Mouse (Mus musculus): ENCODE data around the gene Scamp3. TPM values are rescaled to one million over a fixed set of nuclear protein-coding genes. Genes with fewer than 3 reads are reported as not detected.

Scamp3 gene
- polyA plus RNA-seq, 1 experiment from 2014 or later = 135 TPM

DNA sequence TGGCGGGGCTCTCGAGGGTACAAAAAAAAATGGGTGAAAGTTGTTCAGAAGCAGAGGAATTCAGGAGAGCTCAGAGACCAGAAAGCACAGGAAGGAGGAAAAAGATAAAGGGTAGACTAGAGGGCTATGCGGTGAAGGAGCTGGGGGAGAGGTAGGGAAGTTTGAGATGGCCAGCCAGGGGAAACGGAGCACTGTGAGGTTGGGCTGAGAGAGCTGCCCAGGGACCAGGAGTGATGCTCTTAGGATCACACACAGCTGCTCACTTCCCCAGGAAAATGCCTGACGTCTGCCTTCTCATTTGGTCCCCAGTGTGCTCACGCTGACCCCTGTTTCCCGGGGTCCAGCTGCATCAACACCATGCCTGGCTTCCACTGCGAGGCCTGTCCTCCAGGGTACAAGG lies 42.3 kb downstream of the Scamp3 start:
- Histone ChIP-seq H3K9ac (0 out of 2 replicates have a peak overlapping the region, but pooled peaks have one; percentile 22), H3K27ac (replicated peaks) (peak overlapping the region; percentile 23; the same call in 1 of the 2 replicates), H3K4me2 (no peak overlapping the region), H3K27me3 (no peaks in the 10 kb centered on the region), H3K9me3 (no peaks in the 10 kb centered on the region), H3K4me1 (replicated peaks) (peaks cover 58% of the 10 kb centered on the region), H3K36me3 (peaks cover 24% of the 10 kb centered on the region), H3K4me3 (no peak overlapping the region)
- 43% methylated on average over 8 of the region's 8 CpGs for WGBS
- no peak for ATAC-seq (ENCODE audit: low read depth)

DNA sequence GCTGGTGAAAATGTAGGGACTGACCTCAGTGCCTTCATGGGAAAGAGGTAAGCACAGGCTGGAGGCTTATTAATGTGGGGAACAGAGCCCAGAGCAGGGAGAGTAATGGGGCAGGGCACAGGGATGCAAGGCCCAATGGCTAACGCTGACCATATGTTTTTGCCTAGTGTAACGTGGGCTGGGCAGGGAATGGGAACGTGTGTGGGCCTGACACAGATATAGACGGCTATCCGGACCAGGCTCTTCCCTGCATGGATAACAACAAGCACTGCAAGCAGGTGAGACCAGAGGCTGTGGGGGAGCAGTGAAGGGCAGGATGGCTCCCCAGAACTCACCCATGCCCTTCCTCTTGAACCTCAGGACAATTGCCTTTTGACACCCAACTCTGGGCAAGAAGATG lies 43.9 kb downstream of the Scamp3 start:
- Histone ChIP-seq H3K27ac (replicated peaks) (no peak overlapping the region), H3K4me3 (no peak overlapping the region)

DNA sequence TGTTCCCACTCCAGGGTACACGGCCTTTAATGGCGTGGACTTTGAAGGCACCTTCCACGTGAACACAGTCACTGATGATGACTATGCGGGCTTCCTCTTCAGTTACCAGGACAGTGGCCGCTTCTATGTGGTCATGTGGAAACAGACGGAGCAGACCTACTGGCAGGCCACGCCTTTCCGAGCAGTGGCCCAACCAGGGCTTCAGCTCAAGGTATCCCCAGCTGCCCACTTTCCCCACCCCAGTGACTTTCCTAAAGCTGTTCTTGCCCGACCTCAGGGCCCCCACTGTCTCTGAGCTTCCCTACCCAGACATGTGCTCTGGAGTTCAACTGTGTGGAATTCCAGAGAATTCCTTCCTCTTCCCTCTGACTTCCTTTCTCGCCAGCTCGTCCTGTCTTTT lies 47.5 kb downstream of the Scamp3 start:
- WGBS = 32% methylated on average over 11 of the region's 11 CpGs
- no peaks in the 10 kb centered on the region for H3K9me3 ChIP-seq
- H3K27ac ChIP-seq (replicated peaks) = peak overlapping the region; percentile 92
- H3K27me3 ChIP-seq = no peaks in the 10 kb centered on the region
- H3K4me3 ChIP-seq = peak overlapping the region; percentile 50
- no peak for ATAC-seq (ENCODE audit: low read depth)
- H3K9ac ChIP-seq = peak overlapping the region; percentile 79
- H3K36me3 ChIP-seq = peaks cover 17% of the 10 kb centered on the region
- H3K4me2 ChIP-seq = peak overlapping the region; percentile 79
- H3K4me1 ChIP-seq (replicated peaks) = peaks cover 74% of the 10 kb centered on the region

More for the DNA sequence above, 43.9 kb downstream of the Scamp3 start:
- Histone ChIP-seq H3K9me3 (no peaks in the 10 kb centered on the region), H3K27me3 (no peaks in the 10 kb centered on the region), H3K4me2 (no peak overlapping the region), H3K9ac (peak overlapping the region; percentile 32; the same call in 1 of the 2 replicates), H3K4me1 (replicated peaks) (peaks cover 58% of the 10 kb centered on the region), H3K36me3 (peaks cover 24% of the 10 kb centered on the region)
- 65% methylated on average over 5 of the region's 5 CpGs for WGBS
- ATAC-seq (ENCODE audit: low read depth) = no peak

DNA sequence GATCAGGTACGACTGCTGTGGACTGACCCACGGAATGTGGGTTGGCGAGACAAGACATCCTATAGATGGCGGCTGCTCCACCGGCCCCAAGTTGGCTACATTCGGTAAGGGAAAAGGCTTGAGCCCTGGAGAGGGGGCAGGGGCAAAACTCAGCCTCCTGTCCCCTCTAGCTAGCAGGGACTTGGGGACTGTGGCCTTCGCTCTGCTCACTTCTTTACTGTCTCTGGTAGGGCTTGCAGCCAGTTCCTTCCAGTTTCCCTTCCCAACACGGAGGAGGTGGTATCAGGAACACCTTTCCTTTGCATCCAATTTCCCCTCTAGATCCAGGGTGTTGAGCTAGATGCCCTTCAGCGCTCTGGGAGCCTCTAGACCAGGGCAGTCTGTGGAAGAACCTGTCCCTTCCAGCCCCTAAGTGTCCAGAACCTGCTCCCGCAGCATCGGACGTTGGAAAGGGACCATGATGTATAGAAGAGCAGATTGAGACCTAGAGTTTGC lies 48.1 kb downstream of the Scamp3 start:
- 21% methylated on average over 12 of the region's 12 CpGs for WGBS
- peak overlapping the region; percentile 79 for H3K9ac ChIP-seq
- peak overlapping the region; percentile 79 for H3K4me2 ChIP-seq
- peak overlapping the region; percentile 50 for H3K4me3 ChIP-seq
- H3K27ac ChIP-seq (replicated peaks) = peak overlapping the region; percentile 92
- no peak for ATAC-seq (ENCODE audit: low read depth)
- peaks cover 17% of the 10 kb centered on the region for H3K36me3 ChIP-seq
- no peaks in the 10 kb centered on the region for H3K27me3 ChIP-seq
- peaks cover 70% of the 10 kb centered on the region for H3K4me1 ChIP-seq (replicated peaks)
- H3K9me3 ChIP-seq = no peaks in the 10 kb centered on the region

DNA sequence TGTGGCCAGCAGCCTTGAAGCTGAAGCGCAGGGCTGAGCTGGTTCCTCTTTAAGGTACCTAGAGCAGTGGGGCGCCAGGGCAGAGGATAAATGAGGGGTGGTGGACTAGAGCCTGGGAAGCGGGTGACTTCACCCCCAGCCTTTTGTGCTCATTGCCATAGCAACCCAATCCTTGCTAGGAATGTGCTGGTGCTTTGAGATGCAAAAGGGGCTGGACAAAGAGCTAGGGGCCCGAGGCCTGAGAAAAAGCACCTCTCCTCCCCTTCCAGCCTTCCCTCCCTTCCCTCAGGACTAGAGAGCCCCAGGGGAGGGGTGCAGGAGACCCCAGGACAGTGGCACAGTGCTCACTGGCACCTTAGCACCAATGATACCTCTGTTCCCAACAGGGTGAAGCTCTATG lies 48.6 kb downstream of the Scamp3 start:
- Histone ChIP-seq H3K9me3 (no peaks in the 10 kb centered on the region), H3K4me2 (peak overlapping the region; percentile 79), H3K27me3 (no peaks in the 10 kb centered on the region), H3K27ac (replicated peaks) (peak overlapping the region; percentile 92), H3K36me3 (peaks cover 17% of the 10 kb centered on the region), H3K4me3 (peak overlapping the region; percentile 50), H3K9ac (peak overlapping the region; percentile 79), H3K4me1 (replicated peaks) (peaks cover 70% of the 10 kb centered on the region)
- ATAC-seq (ENCODE audit: low read depth) = peak; percentile 48
- whole genome bisulfite sequencing = 9% methylated on average over 4 of the region's 4 CpGs

DNA sequence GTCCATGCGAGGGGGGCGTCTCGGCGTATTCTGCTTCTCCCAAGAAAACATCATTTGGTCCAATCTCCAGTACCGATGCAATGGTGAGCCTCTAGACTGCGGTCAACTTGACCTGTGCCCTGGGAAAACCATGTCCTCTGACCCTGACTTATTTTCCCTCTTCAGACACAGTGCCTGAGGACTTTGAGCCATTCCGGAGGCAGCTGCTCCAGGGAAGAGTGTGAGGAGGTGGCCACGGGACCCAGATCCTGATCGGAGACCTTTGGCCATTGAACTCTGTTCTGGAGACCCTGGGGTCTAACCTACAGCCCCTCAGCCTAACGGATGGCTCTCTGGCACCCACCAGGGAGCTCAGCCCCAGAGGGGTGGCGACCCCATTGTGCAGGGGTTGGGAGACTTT lies 49.1 kb downstream of the Scamp3 start:
- 7% methylated on average over 11 of the region's 11 CpGs for whole genome bisulfite sequencing
- Histone ChIP-seq H3K4me2 (peak overlapping the region; percentile 79), H3K9me3 (no peaks in the 10 kb centered on the region), H3K27me3 (no peaks in the 10 kb centered on the region), H3K9ac (peak overlapping the region; percentile 79), H3K27ac (replicated peaks) (peak overlapping the region; percentile 92), H3K4me1 (replicated peaks) (peaks cover 65% of the 10 kb centered on the region), H3K4me3 (peak overlapping the region; percentile 50), H3K36me3 (peaks cover 14% of the 10 kb centered on the region)
- ATAC-seq (ENCODE audit: low read depth) = no peak

DNA sequence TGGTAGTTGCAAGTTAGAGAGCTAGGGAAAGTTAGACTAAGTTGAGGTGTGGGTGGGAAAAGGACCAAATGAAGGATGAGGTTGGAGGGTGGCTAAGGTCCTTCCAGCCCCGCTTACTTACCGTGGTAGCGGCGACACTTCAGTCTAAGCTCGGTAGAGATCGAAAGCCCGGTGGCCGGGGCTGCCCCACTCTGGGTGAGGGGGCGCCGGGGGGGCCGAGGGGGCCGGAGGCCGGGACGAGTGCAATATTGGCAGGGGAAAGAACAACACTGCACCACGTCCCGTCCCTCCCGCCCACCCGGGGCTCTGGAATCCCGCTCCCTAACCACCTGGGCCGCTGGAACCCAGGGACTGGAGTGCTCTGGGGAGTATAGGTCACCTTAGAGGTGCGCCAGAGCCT lies 49.6 kb downstream of the Scamp3 start, which contains the start of gene Mtx1:
Gene Mtx1 (minus strand): TSS at position 189 of the 400 bp plus-strand sequence.
- WGBS = under 1% methylated on average over 21 of the region's 21 CpGs
- Histone ChIP-seq H3K27me3 (no peaks in the 10 kb centered on the region), H3K36me3 (peaks cover 12% of the 10 kb centered on the region), H3K4me2 (peak within 1 kb of the TSS; percentile 79), H3K9me3 (no peaks in the 10 kb centered on the region), H3K4me1 (replicated peaks) (peaks cover 64% of the 10 kb centered on the region), H3K4me3 (peak within 1 kb of the TSS; percentile 50), H3K27ac (replicated peaks) (peak within 1 kb of the TSS; percentile 92), H3K9ac (peak within 1 kb of the TSS; percentile 79)
- peak; percentile 6; the same call in 1 of the 2 replicates for ATAC-seq (ENCODE audit: low read depth)

DNA sequence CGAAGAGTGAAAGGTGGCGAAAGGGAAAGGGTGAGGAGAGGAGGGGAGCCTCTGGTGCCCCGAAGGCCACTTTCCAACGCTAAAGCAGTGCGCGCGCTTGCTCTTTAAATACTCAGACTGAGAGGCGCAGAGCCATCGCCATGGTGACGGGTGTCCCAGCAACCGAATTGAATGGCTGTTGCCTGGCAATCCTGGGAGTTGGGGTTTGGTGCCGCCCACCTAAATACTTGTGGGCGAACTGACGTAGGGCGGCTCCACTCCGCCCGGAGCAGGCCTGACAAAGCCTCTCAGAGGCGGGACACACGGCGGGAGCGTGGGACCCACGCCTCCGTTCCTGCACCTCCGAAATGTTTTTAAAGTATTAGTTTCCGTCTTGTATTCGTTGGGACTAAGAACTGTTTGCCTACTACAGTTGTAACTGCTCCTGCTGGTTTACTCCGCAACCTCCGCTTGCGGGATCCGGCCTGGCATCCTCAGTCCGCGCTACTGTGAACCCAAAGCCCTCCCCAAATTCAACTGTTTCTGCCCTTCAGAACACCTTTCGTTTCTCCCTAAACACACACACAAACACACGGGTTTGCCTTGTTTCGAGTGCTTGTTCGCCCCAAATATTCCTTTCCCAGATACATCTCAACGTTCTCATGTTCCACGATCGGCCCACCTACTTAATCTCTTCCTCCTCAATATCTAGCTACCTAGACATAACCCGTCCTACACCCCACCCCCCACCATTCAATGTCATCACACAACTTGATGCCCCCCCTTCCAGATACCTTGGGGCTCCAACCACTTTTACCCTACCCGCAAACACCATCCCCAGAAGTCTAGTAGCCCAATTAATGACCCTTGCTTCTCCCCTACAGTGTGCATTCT lies 50.3 kb downstream of the Scamp3 start:
- WGBS = 2% methylated on average over 41 of the region's 41 CpGs
- H3K27ac ChIP-seq (replicated peaks) = peak overlapping the region; percentile 92
- H3K9ac ChIP-seq = peak overlapping the region; percentile 79
- peak; percentile 67 for ATAC-seq (ENCODE audit: low read depth)
- peak overlapping the region; percentile 50 for H3K4me3 ChIP-seq
- H3K4me2 ChIP-seq = peak overlapping the region; percentile 79
- H3K9me3 ChIP-seq = no peaks in the 10 kb centered on the region
- no peaks in the 10 kb centered on the region for H3K27me3 ChIP-seq
- H3K36me3 ChIP-seq = peaks cover 12% of the 10 kb centered on the region
- H3K4me1 ChIP-seq (replicated peaks) = peaks cover 64% of the 10 kb centered on the region

DNA sequence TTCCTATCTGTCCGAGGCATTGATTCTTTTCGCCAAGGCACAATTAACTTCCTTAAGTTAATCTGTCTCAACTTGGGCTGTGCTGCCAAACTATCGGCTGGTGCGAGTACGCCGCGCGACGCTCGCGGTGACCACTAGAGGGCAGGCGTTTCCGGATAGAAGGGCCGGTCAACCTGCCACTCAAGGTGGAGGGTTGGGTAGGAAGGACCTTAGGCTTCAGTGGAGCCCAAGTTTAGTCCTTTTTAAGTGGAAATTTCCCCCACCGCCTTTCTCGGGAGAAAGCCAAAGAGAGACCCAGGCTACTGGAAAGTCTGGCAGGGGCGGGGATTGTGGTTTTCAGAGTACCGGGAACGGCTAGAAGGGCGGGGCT lies 50.9 kb downstream of the Scamp3 start:
- ATAC-seq (ENCODE audit: low read depth) = peak; percentile 29; the same call in 1 of the 2 replicates
- Histone ChIP-seq H3K4me3 (peak overlapping the region; percentile 50), H3K4me1 (replicated peaks) (peaks cover 59% of the 10 kb centered on the region), H3K36me3 (peaks cover 11% of the 10 kb centered on the region), H3K9me3 (no peaks in the 10 kb centered on the region), H3K27ac (replicated peaks) (peak overlapping the region; percentile 92), H3K27me3 (no peaks in the 10 kb centered on the region), H3K4me2 (peak overlapping the region; percentile 79), H3K9ac (peak overlapping the region; percentile 79)
- under 1% methylated on average over 20 of the region's 20 CpGs for WGBS

DNA sequence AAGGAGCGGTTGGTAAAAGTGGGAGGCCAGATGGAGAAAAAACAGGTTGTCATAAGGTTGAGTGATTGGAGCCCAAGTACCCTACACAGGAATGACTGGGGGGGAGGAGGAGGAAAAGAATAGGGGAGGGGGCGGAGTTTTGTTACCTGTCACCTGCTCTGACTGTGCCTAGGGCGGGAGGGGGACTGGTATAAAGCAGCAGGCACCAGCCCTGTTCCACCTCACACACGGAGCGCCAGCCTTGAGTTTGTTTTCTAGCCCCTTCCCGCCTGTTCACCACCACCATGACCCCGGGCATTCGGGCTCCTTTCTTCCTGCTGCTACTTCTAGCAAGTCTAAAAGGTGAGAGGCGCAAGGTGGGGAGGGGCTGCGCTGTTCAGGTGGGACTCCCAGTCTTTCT lies 51.6 kb downstream of the Scamp3 start, which contains the start of gene Muc1:
Gene Muc1 (plus strand): TSS at position 222 of the 400 bp plus-strand sequence.
- Histone ChIP-seq H3K9me3 (no peaks in the 10 kb centered on the region), H3K4me2 (peak within 1 kb of the TSS; percentile 79), H3K36me3 (peaks cover 12% of the 10 kb centered on the region), H3K27ac (replicated peaks) (peak within 1 kb of the TSS; percentile 92), H3K9ac (peak within 1 kb of the TSS; percentile 79), H3K4me1 (replicated peaks) (peaks cover 52% of the 10 kb centered on the region), H3K4me3 (peak within 1 kb of the TSS; percentile 50), H3K27me3 (no peaks in the 10 kb centered on the region)
- WGBS = 35% methylated on average over 10 of the region's 10 CpGs
- no peak for ATAC-seq (ENCODE audit: low read depth)

DNA sequence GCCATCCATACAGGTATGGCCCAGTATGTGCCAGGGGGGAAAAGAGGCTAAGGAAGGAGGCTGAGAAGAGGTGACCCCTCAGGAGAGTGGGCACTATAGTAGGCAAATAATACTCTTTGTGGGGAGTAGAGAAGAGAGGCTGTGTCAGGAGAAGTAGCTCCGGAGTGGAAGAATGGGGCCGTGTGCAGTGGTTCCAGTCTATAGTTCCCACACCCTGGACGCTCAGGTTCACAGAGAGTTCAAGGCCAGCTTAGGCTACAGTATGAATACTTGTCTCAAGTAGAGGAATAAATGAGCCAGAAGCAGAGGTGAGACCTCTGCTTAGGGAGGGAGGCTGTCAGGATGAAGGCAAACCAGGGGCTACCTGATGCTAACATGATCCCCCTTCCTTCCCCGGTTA lies 52.0 kb downstream of the Scamp3 start:
- no peak for ATAC-seq (ENCODE audit: low read depth)
- Histone ChIP-seq H3K4me1 (replicated peaks) (peaks cover 48% of the 10 kb centered on the region), H3K4me3 (no peak overlapping the region), H3K9ac (no peak overlapping the region), H3K9me3 (no peaks in the 10 kb centered on the region), H3K36me3 (peaks cover 16% of the 10 kb centered on the region), H3K27me3 (no peaks in the 10 kb centered on the region), H3K4me2 (no peak overlapping the region), H3K27ac (replicated peaks) (no peak overlapping the region)
- 51% methylated on average over 4 of the region's 4 CpGs for WGBS

DNA sequence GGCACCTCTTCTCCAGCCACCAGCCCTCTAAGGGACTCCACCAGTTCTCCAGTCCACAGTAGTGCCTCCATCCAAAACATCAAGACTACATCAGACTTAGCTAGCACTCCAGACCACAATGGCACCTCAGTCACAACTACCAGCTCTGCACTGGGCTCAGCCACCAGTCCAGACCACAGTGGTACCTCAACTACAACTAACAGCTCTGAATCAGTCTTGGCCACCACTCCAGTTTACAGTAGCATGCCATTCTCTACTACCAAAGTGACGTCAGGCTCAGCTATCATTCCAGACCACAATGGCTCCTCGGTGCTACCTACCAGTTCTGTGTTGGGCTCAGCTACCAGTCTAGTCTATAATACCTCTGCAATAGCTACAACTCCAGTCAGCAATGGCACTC lies 53.3 kb downstream of the Scamp3 start:
- no peak overlapping the region for H3K4me2 ChIP-seq
- peaks cover 29% of the 10 kb centered on the region for H3K36me3 ChIP-seq
- no peak overlapping the region for H3K4me3 ChIP-seq
- no peaks in the 10 kb centered on the region for H3K27me3 ChIP-seq
- H3K4me1 ChIP-seq (replicated peaks) = peaks cover 35% of the 10 kb centered on the region
- no peak overlapping the region for H3K9ac ChIP-seq
- H3K9me3 ChIP-seq = no peaks in the 10 kb centered on the region
- ATAC-seq (ENCODE audit: low read depth) = no peak
- no peak overlapping the region for H3K27ac ChIP-seq (replicated peaks)
- WGBS = 94% methylated on average over 2 of the region's 2 CpGs

Data from neural tube, embryonic 13.5 days (tissue).